Mouse (Mus musculus) embryo, embryonic 9.5 days (tissue): ENCODE measurements around the gene Ckap2.
A peak's percentile ranks its signal among the peaks of the same experiment; 100 is the strongest.

Experiments used
- DNase-seq: peaks from one replicate; pipeline ENCODE4 v3.0.0-alpha.2; 2017; ENCODE audit errors: extremely low spot score

Gene Ckap2

GRCm38 (mm10) chr8:22185431-22186397, at the start of gene Ckap2:
Ckap2 (minus strand) TSS chr8:22185819.
- peak; percentile 97 for DNase-seq

- DNase-seq: no peak
Observed at GRCm38 (mm10) chr8:22228621-22229020, 43.0 kb upstream of the Ckap2 start.

- peak; percentile 77 for DNase-seq
Observed at GRCm38 (mm10) chr8:22227061-22227877, 41.6 kb upstream of the Ckap2 start, which contains the start of gene Thsd1. Thsd1 (plus strand) TSS chr8:22227313.

GRCm38 (mm10) chr8:22226361-22226760, 40.7 kb upstream of the Ckap2 start:
- DNase-seq: no peak

GRCm38 (mm10) chr8:22214826-22215225, 29.2 kb upstream of the Ckap2 start:
- no peak for DNase-seq

GRCm38 (mm10) chr8:22209012-22209411, 23.4 kb upstream of the Ckap2 start:
- DNase-seq: no peak

- no peak for DNase-seq
Observed at GRCm38 (mm10) chr8:22207535-22207934, 21.9 kb upstream of the Ckap2 start.

GRCm38 (mm10) chr8:22199481-22199880, 13.9 kb upstream of the Ckap2 start:
- no peak for DNase-seq

- no peak for DNase-seq
Observed at GRCm38 (mm10) chr8:22197914-22198313, 12.3 kb upstream of the Ckap2 start.

GRCm38 (mm10) chr8:22193432-22194010, 7.9 kb upstream of the Ckap2 start:
- DNase-seq: no peak

GRCm38 (mm10) chr8:22192660-22193431, 7.2 kb upstream of the Ckap2 start, which contains the start of gene Vps36:
Vps36 (plus strand) TSS chr8:22192809.
- peak; percentile 90 for DNase-seq

- peak; percentile 60 for DNase-seq
Observed at GRCm38 (mm10) chr8:22184884-22185283, 735 bp downstream of the Ckap2 start.

GRCm38 (mm10) chr8:22175966-22176365, 9.7 kb downstream of the Ckap2 start:
- no peak for DNase-seq

GRCm38 (mm10) chr8:22169167-22169566, 16.5 kb downstream of the Ckap2 start:
- no peak for DNase-seq

- DNase-seq: peak; percentile 97
Observed at GRCm38 (mm10) chr8:22166080-22166603, 19.5 kb downstream of the Ckap2 start, which contains the start of gene Nek3. Nek3 (minus strand) TSS chr8:22166435.

GRCm38 (mm10) chr8:22165251-22166079, 20.2 kb downstream of the Ckap2 start:
- DNase-seq: no peak

GRCm38 (mm10) chr8:22164431-22164830, 21.2 kb downstream of the Ckap2 start:
- no peak for DNase-seq

- DNase-seq: no peak
Observed at GRCm38 (mm10) chr8:22162206-22162605, 23.4 kb downstream of the Ckap2 start.

- DNase-seq: no peak
Observed at GRCm38 (mm10) chr8:22150345-22150663, 35.3 kb downstream of the Ckap2 start.
